Mouse (Mus musculus): ENCODE results near the gene Cnot8. TPM values are rescaled to one million over a fixed set of nuclear protein-coding genes. Genes with fewer than 3 reads are reported as not detected.
A peak's percentile ranks its signal among the peaks of the same experiment; 100 is the strongest.

Cnot8 gene
- polyA plus RNA-seq, 1 experiment from 2014 or later: 34.1 TPM

GRCm38 (mm10) chr11:58127544-58127943 lies 23.6 kb downstream of the Cnot8 start:
- ATAC-seq (ENCODE audit: insufficient read depth): peak; percentile 88
- Histone ChIP-seq H3K4me3 (replicated peaks) (no peak overlapping the region), H3K27ac (replicated peaks) (peak overlapping the region; percentile 65)

DNA sequence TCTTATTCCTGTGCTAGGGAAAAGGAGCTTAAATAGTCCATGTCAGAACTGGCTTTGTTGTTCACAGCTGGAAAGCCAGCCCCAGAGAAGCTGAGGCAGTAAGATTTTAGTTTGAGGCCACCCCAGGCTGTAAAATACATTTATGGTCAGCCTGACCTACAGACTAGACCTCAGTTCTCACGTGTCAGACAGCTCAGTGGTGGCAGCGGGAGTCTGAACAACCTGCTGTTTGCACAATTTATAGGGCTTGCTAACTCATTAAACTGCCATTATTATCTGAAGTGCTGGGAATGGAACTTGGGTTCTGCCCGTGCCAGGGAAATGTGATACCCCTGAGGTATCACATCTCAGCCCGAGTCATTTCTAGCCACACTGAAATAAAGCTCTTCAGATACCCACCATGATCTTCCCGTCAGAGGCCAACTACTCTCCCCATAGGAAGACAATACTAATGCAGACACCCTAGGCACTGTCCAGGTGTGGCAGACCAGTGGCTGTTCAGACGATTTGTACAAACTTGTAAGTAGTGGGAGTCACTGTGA lies 25.4 kb downstream of the Cnot8 start:
- 76% methylated on average over 6 of the region's 6 CpGs for WGBS (ENCODE audit: insufficient replicate concordance)
- Histone ChIP-seq H3K9ac (no peak overlapping the region), H3K27me3 (no peaks in the 10 kb centered on the region), H3K9me3 (replicated peaks) (no peaks in the 10 kb centered on the region), H3K4me2 (no peak overlapping the region), H3K36me3 (replicated peaks) (peaks cover 85% of the 10 kb centered on the region), H3K4me3 (replicated peaks) (no peak overlapping the region), H3K4me1 (replicated peaks) (peaks cover 24% of the 10 kb centered on the region), H3K27ac (replicated peaks) (no peak overlapping the region)
- no peak for ATAC-seq (ENCODE audit: insufficient read depth)

More at GRCm38 (mm10) chr11:58127544-58127943, 23.6 kb downstream of the Cnot8 start:
- H3K9ac ChIP-seq: no peak overlapping the region
- H3K9me3 ChIP-seq (replicated peaks): no peaks in the 10 kb centered on the region
- 12% methylated on average over 2 of the region's 2 CpGs for WGBS (ENCODE audit: insufficient replicate concordance)
- H3K27me3 ChIP-seq: no peaks in the 10 kb centered on the region
- no peak overlapping the region for H3K4me2 ChIP-seq
- H3K4me1 ChIP-seq (replicated peaks): peaks cover 24% of the 10 kb centered on the region
- H3K36me3 ChIP-seq (replicated peaks): peaks cover 89% of the 10 kb centered on the region

- ATAC-seq (ENCODE audit: insufficient read depth): no peak
- H3K4me3 ChIP-seq (replicated peaks): no peak overlapping the region
- H3K36me3 ChIP-seq (replicated peaks): peaks cover 87% of the 10 kb centered on the region
- H3K27me3 ChIP-seq: no peaks in the 10 kb centered on the region
- no peak overlapping the region for H3K4me2 ChIP-seq
- H3K4me1 ChIP-seq (replicated peaks): peaks cover 18% of the 10 kb centered on the region
- H3K9ac ChIP-seq: no peak overlapping the region
- no peaks in the 10 kb centered on the region for H3K9me3 ChIP-seq (replicated peaks)
- no peak overlapping the region for H3K27ac ChIP-seq (replicated peaks)
- WGBS (ENCODE audit: insufficient replicate concordance): 80% methylated on average over 3 of the region's 3 CpGs
These were observed 28.1 kb downstream of the Cnot8 start for GRCm38 (mm10) chr11:58132026-58132425.

- Histone ChIP-seq H3K27me3 (no peaks in the 10 kb centered on the region), H3K4me1 (replicated peaks) (no peaks in the 10 kb centered on the region), H3K9me3 (replicated peaks) (no peaks in the 10 kb centered on the region), H3K4me3 (replicated peaks) (no peak overlapping the region), H3K36me3 (replicated peaks) (peaks cover 96% of the 10 kb centered on the region), H3K27ac (replicated peaks) (no peak overlapping the region), H3K9ac (no peak overlapping the region), H3K4me2 (no peak overlapping the region)
- no peak for ATAC-seq (ENCODE audit: insufficient read depth)
These were observed 30.9 kb downstream of the Cnot8 start for GRCm38 (mm10) chr11:58134869-58135268.

- ATAC-seq (ENCODE audit: insufficient read depth): no peak
These were observed 31.3 kb downstream of the Cnot8 start for GRCm38 (mm10) chr11:58135296-58135695.

GRCm38 (mm10) chr11:58136677-58137076 lies 32.7 kb downstream of the Cnot8 start:
- no peak overlapping the region for H3K27ac ChIP-seq (replicated peaks)
- WGBS (ENCODE audit: insufficient replicate concordance): 76% methylated on average over 6 of the region's 6 CpGs
- H3K9ac ChIP-seq: no peak overlapping the region
- no peaks in the 10 kb centered on the region for H3K9me3 ChIP-seq (replicated peaks)
- H3K4me3 ChIP-seq (replicated peaks): no peak overlapping the region
- ATAC-seq (ENCODE audit: insufficient read depth): no peak
- H3K4me1 ChIP-seq (replicated peaks): no peaks in the 10 kb centered on the region
- H3K36me3 ChIP-seq (replicated peaks): peaks cover 97% of the 10 kb centered on the region
- H3K4me2 ChIP-seq: no peak overlapping the region
- H3K27me3 ChIP-seq: no peaks in the 10 kb centered on the region

More at GRCm38 (mm10) chr11:58135296-58135695, 31.3 kb downstream of the Cnot8 start:
- Histone ChIP-seq H3K9ac (no peak overlapping the region), H3K27me3 (no peaks in the 10 kb centered on the region), H3K4me3 (replicated peaks) (no peak overlapping the region), H3K4me2 (no peak overlapping the region), H3K36me3 (replicated peaks) (peaks cover 96% of the 10 kb centered on the region), H3K4me1 (replicated peaks) (no peaks in the 10 kb centered on the region), H3K27ac (replicated peaks) (no peak overlapping the region), H3K9me3 (replicated peaks) (no peaks in the 10 kb centered on the region)

DNA sequence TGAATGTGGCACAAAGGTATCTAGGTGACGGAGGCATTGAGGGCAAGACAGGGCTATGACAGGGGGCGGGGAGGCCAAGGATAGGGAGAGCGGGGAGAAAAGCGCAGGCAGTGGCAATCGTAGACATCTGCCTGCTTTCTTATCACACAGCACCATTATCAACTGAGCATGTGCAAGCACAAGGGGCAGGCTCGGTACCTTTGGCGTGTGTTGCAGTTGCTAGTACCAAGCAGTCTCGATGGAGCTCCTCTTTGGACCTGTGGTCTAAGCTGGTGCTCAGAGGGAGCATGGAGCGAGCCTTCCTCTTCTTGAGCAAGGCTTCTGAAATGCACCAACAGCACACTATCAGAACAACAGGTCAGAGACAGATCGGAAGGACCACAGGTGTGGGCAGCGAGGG lies 34.9 kb downstream of the Cnot8 start:
- Histone ChIP-seq H3K27me3 (no peaks in the 10 kb centered on the region), H3K4me3 (replicated peaks) (no peak overlapping the region), H3K36me3 (replicated peaks) (peaks cover 95% of the 10 kb centered on the region), H3K9me3 (replicated peaks) (no peaks in the 10 kb centered on the region), H3K9ac (no peak overlapping the region), H3K27ac (replicated peaks) (no peak overlapping the region), H3K4me1 (replicated peaks) (no peaks in the 10 kb centered on the region), H3K4me2 (no peak overlapping the region)
- ATAC-seq (ENCODE audit: insufficient read depth): no peak
- WGBS (ENCODE audit: insufficient replicate concordance): 69% methylated on average over 11 of the region's 11 CpGs

DNA sequence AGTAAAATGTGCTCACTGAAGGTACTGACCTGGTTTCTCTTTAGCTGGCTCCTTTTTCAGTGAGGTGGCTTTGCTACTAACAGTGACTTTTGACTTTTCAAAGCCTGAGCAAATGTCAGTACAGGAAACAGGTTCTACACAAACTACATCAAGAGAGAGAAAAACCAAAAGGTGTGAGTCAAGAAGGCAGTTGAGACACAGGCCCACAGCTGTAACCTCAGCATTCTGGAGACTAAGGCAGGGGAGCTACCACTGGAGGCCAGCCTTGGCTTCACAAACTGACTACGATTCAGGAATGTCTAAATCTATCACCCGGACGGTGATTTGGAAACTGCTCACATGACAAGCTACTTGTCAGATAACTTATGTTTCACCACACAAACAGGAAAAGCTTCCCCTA lies 35.5 kb downstream of the Cnot8 start:
- Histone ChIP-seq H3K4me1 (replicated peaks) (no peaks in the 10 kb centered on the region), H3K4me3 (replicated peaks) (no peak overlapping the region), H3K27me3 (no peaks in the 10 kb centered on the region), H3K9ac (no peak overlapping the region), H3K36me3 (replicated peaks) (peaks cover 95% of the 10 kb centered on the region), H3K4me2 (no peak overlapping the region), H3K9me3 (replicated peaks) (no peaks in the 10 kb centered on the region), H3K27ac (replicated peaks) (no peak overlapping the region)
- 73% methylated on average over 3 of the region's 3 CpGs for WGBS (ENCODE audit: insufficient replicate concordance)
- no peak for ATAC-seq (ENCODE audit: insufficient read depth)

DNA sequence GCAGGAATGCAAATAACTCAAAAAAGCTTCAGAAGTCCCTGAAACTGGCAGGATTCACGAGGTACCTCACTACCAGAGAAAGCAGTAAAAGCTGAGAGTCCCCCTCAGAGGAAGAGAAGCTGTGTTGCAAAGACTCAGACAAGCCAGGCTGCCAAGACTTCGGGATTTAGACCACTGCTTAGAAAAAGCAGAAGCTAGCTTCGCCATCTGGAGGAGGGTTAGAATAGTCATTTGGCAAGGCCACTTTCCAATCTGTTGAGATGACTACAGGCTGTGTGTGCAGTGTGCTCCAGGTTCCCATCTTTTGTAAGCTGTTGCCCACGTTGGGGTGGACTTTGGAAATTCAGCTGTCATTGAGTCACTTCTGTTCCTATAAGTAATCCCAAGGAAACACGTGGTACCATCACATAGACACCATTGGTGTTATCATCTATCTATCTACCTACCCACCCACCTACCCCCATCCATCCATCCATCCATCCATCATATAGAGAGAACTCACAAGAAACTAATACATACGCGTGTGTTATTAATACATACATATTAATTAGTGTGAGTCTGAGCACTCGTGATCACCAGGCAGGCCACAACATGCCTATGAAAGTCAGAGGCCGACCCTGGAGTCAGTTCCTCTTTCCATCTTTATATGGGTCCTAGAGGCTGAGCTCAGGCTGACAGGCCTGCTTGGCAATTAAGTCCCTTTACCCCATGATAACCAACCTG lies 39.9 kb downstream of the Cnot8 start:
- WGBS (ENCODE audit: insufficient replicate concordance): 69% methylated on average over 9 of the region's 9 CpGs
- Histone ChIP-seq H3K4me2 (no peak overlapping the region), H3K27me3 (no peaks in the 10 kb centered on the region), H3K9ac (no peak overlapping the region), H3K27ac (replicated peaks) (no peak overlapping the region), H3K36me3 (replicated peaks) (peaks cover 91% of the 10 kb centered on the region), H3K4me3 (replicated peaks) (no peak overlapping the region), H3K4me1 (replicated peaks) (no peaks in the 10 kb centered on the region), H3K9me3 (replicated peaks) (no peaks in the 10 kb centered on the region)
- no peak for ATAC-seq (ENCODE audit: insufficient read depth)

DNA sequence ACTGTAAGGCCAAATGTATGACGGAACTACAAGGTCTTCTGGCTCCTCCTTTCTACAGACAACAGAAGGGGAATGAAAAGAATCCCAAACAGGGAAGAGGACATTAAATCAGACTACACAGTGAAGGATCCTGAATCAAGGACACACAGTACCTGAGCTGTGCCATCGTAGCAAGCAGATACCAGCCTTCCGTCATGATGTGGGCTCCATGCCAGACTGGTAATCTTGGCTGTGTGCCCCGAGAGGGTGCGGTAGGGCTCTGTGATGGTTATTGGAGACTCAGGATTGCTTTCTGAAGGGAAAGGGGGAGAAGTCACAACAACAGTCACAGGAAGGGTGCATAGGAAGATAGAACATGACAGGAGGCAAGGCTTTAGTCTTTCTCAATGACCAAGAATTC lies 42.3 kb downstream of the Cnot8 start:
- Histone ChIP-seq H3K36me3 (replicated peaks) (peaks cover 89% of the 10 kb centered on the region), H3K27me3 (no peaks in the 10 kb centered on the region), H3K27ac (replicated peaks) (no peak overlapping the region), H3K4me2 (no peak overlapping the region), H3K4me1 (replicated peaks) (no peaks in the 10 kb centered on the region), H3K4me3 (replicated peaks) (no peak overlapping the region), H3K9me3 (replicated peaks) (no peaks in the 10 kb centered on the region), H3K9ac (no peak overlapping the region)
- WGBS (ENCODE audit: insufficient replicate concordance): 75% methylated on average over 5 of the region's 5 CpGs
- no peak for ATAC-seq (ENCODE audit: insufficient read depth)

- Histone ChIP-seq H3K27ac (replicated peaks) (no peak overlapping the region), H3K4me3 (replicated peaks) (no peak overlapping the region), H3K4me2 (no peak overlapping the region), H3K27me3 (no peaks in the 10 kb centered on the region), H3K9ac (no peak overlapping the region), H3K4me1 (replicated peaks) (peaks cover 3% of the 10 kb centered on the region; the same call in 1 of the 2 replicates), H3K9me3 (replicated peaks) (no peaks in the 10 kb centered on the region), H3K36me3 (replicated peaks) (peaks cover 80% of the 10 kb centered on the region)
- no peak for ATAC-seq (ENCODE audit: insufficient read depth)
- WGBS (ENCODE audit: insufficient replicate concordance): 79% methylated on average over 9 of the region's 9 CpGs
These were observed 51.5 kb downstream of the Cnot8 start for GRCm38 (mm10) chr11:58155458-58155857.

- Histone ChIP-seq H3K4me3 (replicated peaks) (no peak overlapping the region), H3K27me3 (no peaks in the 10 kb centered on the region), H3K4me1 (replicated peaks) (peaks cover 3% of the 10 kb centered on the region; the same call in 1 of the 2 replicates), H3K36me3 (replicated peaks) (peaks cover 81% of the 10 kb centered on the region), H3K4me2 (no peak overlapping the region), H3K27ac (replicated peaks) (no peak overlapping the region), H3K9me3 (replicated peaks) (no peaks in the 10 kb centered on the region), H3K9ac (no peak overlapping the region)
- 45% methylated on average over 3 of the region's 3 CpGs for WGBS (ENCODE audit: insufficient replicate concordance)
- ATAC-seq (ENCODE audit: insufficient read depth): peak; percentile 54; the same call in 1 of the 2 replicates
These were observed 52.9 kb downstream of the Cnot8 start for GRCm38 (mm10) chr11:58156871-58157270.

Data from liver, embryonic 15.5 days (tissue).